Mouse (Mus musculus): ENCODE measurements at regions not wholly inside any gene's neighbourhood (a gene's known extent, or its start where the extent isn't known, plus 50 kb on each side); places are given as distances from the start of the nearest gene placed in this dataset.

- H3K27ac ChIP-seq (replicated peaks; ENCODE audit: low read depth, low read length): no peak overlapping the region
- no peaks in the 10 kb centered on the region for H3K4me1 ChIP-seq (ENCODE audit: control insufficient read depth, insufficient read depth, insufficient read length, low read length)
- H3K4me3 ChIP-seq (ENCODE audit: insufficient read depth, low read depth, low read length): no peak overlapping the region
Observed at GRCm38 (mm10) chr8:117890211-117890610, 88.5 kb upstream of the Mphosph6 start.

- no peak overlapping the region for H3K4me3 ChIP-seq (ENCODE audit: insufficient read depth, low read depth, low read length)
- H3K4me1 ChIP-seq (ENCODE audit: control insufficient read depth, insufficient read depth, insufficient read length, low read length): no peaks in the 10 kb centered on the region
- no peak overlapping the region for H3K27ac ChIP-seq (replicated peaks; ENCODE audit: low read depth, low read length)
Observed at GRCm38 (mm10) chr8:117881414-117881973, 79.8 kb upstream of the Mphosph6 start.

GRCm38 (mm10) chr8:117880279-117880975, 78.7 kb upstream of the Mphosph6 start:
- no peak overlapping the region for H3K27ac ChIP-seq (replicated peaks; ENCODE audit: low read depth, low read length)
- no peaks in the 10 kb centered on the region for H3K4me1 ChIP-seq (ENCODE audit: control insufficient read depth, insufficient read depth, insufficient read length, low read length)
- H3K4me3 ChIP-seq (ENCODE audit: insufficient read depth, low read depth, low read length): no peak overlapping the region

GRCm38 (mm10) chr8:117873611-117874010, 71.9 kb upstream of the Mphosph6 start:
- H3K27ac ChIP-seq (replicated peaks; ENCODE audit: low read depth, low read length): no peak overlapping the region
- H3K4me1 ChIP-seq (ENCODE audit: control insufficient read depth, insufficient read depth, insufficient read length, low read length): no peaks in the 10 kb centered on the region
- H3K4me3 ChIP-seq (ENCODE audit: insufficient read depth, low read depth, low read length): no peak overlapping the region

GRCm38 (mm10) chr8:117867138-117867537, 65.4 kb upstream of the Mphosph6 start:
- H3K27ac ChIP-seq (replicated peaks; ENCODE audit: low read depth, low read length): no peak overlapping the region
- no peak overlapping the region for H3K4me3 ChIP-seq (ENCODE audit: insufficient read depth, low read depth, low read length)
- H3K4me1 ChIP-seq (ENCODE audit: control insufficient read depth, insufficient read depth, insufficient read length, low read length): no peaks in the 10 kb centered on the region

GRCm38 (mm10) chr8:117865014-117865413, 63.3 kb upstream of the Mphosph6 start:
- no peak overlapping the region for H3K27ac ChIP-seq (replicated peaks; ENCODE audit: low read depth, low read length)
- H3K4me3 ChIP-seq (ENCODE audit: insufficient read depth, low read depth, low read length): no peak overlapping the region
- no peaks in the 10 kb centered on the region for H3K4me1 ChIP-seq (ENCODE audit: control insufficient read depth, insufficient read depth, insufficient read length, low read length)

GRCm38 (mm10) chr8:117863837-117864236, 62.1 kb upstream of the Mphosph6 start:
- Histone ChIP-seq H3K27ac (replicated peaks; ENCODE audit: low read depth, low read length) (no peak overlapping the region), H3K4me3 (ENCODE audit: insufficient read depth, low read depth, low read length) (no peak overlapping the region), H3K4me1 (ENCODE audit: control insufficient read depth, insufficient read depth, insufficient read length, low read length) (no peaks in the 10 kb centered on the region)

GRCm38 (mm10) chr8:117862318-117862717, 60.6 kb upstream of the Mphosph6 start:
- no peak overlapping the region for H3K4me3 ChIP-seq (ENCODE audit: insufficient read depth, low read depth, low read length)
- H3K27ac ChIP-seq (replicated peaks; ENCODE audit: low read depth, low read length): no peak overlapping the region
- H3K4me1 ChIP-seq (ENCODE audit: control insufficient read depth, insufficient read depth, insufficient read length, low read length): no peaks in the 10 kb centered on the region

GRCm38 (mm10) chr8:117859734-117860133, 58.0 kb upstream of the Mphosph6 start:
- H3K4me1 ChIP-seq (ENCODE audit: control insufficient read depth, insufficient read depth, insufficient read length, low read length): no peaks in the 10 kb centered on the region
- H3K27ac ChIP-seq (replicated peaks; ENCODE audit: low read depth, low read length): no peak overlapping the region
- H3K4me3 ChIP-seq (ENCODE audit: insufficient read depth, low read depth, low read length): no peak overlapping the region

GRCm38 (mm10) chr8:117859095-117859494, 57.4 kb upstream of the Mphosph6 start:
- no peaks in the 10 kb centered on the region for H3K4me1 ChIP-seq (ENCODE audit: control insufficient read depth, insufficient read depth, insufficient read length, low read length)
- no peak overlapping the region for H3K4me3 ChIP-seq (ENCODE audit: insufficient read depth, low read depth, low read length)
- H3K27ac ChIP-seq (replicated peaks; ENCODE audit: low read depth, low read length): no peak overlapping the region

GRCm38 (mm10) chr8:117856121-117856520, 54.4 kb upstream of the Mphosph6 start:
- Histone ChIP-seq H3K4me3 (ENCODE audit: insufficient read depth, low read depth, low read length) (no peak overlapping the region), H3K27ac (replicated peaks; ENCODE audit: low read depth, low read length) (no peak overlapping the region), H3K4me1 (ENCODE audit: control insufficient read depth, insufficient read depth, insufficient read length, low read length) (no peaks in the 10 kb centered on the region)

GRCm38 (mm10) chr8:117854942-117855491, 53.3 kb upstream of the Mphosph6 start:
- no peak overlapping the region for H3K27ac ChIP-seq (replicated peaks; ENCODE audit: low read depth, low read length)
- no peaks in the 10 kb centered on the region for H3K4me1 ChIP-seq (ENCODE audit: control insufficient read depth, insufficient read depth, insufficient read length, low read length)
- no peak overlapping the region for H3K4me3 ChIP-seq (ENCODE audit: insufficient read depth, low read depth, low read length)

- H3K27ac ChIP-seq (replicated peaks; ENCODE audit: low read depth, low read length): no peak overlapping the region
- H3K4me1 ChIP-seq (ENCODE audit: control insufficient read depth, insufficient read depth, insufficient read length, low read length): no peaks in the 10 kb centered on the region
- no peak overlapping the region for H3K4me3 ChIP-seq (ENCODE audit: insufficient read depth, low read depth, low read length)
Observed at GRCm38 (mm10) chr8:117854301-117854700, 52.6 kb upstream of the Mphosph6 start.

GRCm38 (mm10) chr8:117853408-117853807, 51.7 kb upstream of the Mphosph6 start:
- H3K4me1 ChIP-seq (ENCODE audit: control insufficient read depth, insufficient read depth, insufficient read length, low read length): no peaks in the 10 kb centered on the region
- H3K27ac ChIP-seq (replicated peaks; ENCODE audit: low read depth, low read length): no peak overlapping the region
- H3K4me3 ChIP-seq (ENCODE audit: insufficient read depth, low read depth, low read length): no peak overlapping the region

- H3K4me3 ChIP-seq (ENCODE audit: insufficient read depth, low read depth, low read length): no peak overlapping the region
- no peaks in the 10 kb centered on the region for H3K4me1 ChIP-seq (ENCODE audit: control insufficient read depth, insufficient read depth, insufficient read length, low read length)
- no peak overlapping the region for H3K27ac ChIP-seq (replicated peaks; ENCODE audit: low read depth, low read length)
Observed at GRCm38 (mm10) chr8:117852521-117852920, 50.8 kb upstream of the Mphosph6 start.

Measured in brown adipose tissue, adult 24 weeks (tissue).